Mouse (Mus musculus) kidney, adult 2 months (tissue): ENCODE results near the gene 1700030J22Rik. TPM values are rescaled to one million over a fixed set of nuclear protein-coding genes. Genes with fewer than 3 reads are reported as not detected.
A peak's percentile ranks its signal among the peaks of the same experiment; 100 is the strongest.

Experiments
- DNase-seq: peaks from one replicate; pipeline ENCODE4 v3.0.0; 2021
- H3K27ac ChIP-seq: fragments of 200-500 bp; 2 replicates; pipeline ENCODE4 v1.5.1; 2012; ENCODE audit warnings: low read depth, low read length, control low read depth, inconsistent platforms; ENCODE audit not compliant: insufficient read depth
- H3K27me3 ChIP-seq: fragments of 200-500 bp; replicated peaks from 2 replicates; pipeline ENCODE4 v1.6.1; 2012; ENCODE audit warnings: mild to moderate bottlenecking, moderate library complexity, low read length, inconsistent platforms; ENCODE audit not compliant: control insufficient read depth, insufficient read depth
- H3K36me3 ChIP-seq: fragments of 200-500 bp; 2 replicates; pipeline ENCODE4 v1.6.1; 2012; ENCODE audit warnings: mild to moderate bottlenecking, moderate library complexity, low read length, inconsistent platforms; ENCODE audit not compliant: control insufficient read depth, insufficient read depth
- H3K4me1 ChIP-seq: fragments of 200-500 bp; 2 replicates; pipeline ENCODE4 v1.6.1; 2011; ENCODE audit warnings: low read length; ENCODE audit not compliant: control insufficient read depth, insufficient read depth
- H3K4me3 ChIP-seq: fragments of 200-500 bp; 2 replicates; pipeline ENCODE4 v1.5.1; 2011; ENCODE audit warnings: mild to moderate bottlenecking, low read depth, low read length, control low read depth; ENCODE audit not compliant: insufficient read depth
- CTCF ChIP-seq: fragments of 200-500 bp; conservative IDR thresholded peaks from 2 replicates; pipeline ENCODE4 v1.5.1; 2011; ENCODE audit warnings: low read depth, mild to moderate bottlenecking, control low read depth, low read length, moderate library complexity, mixed read lengths; ENCODE audit not compliant: insufficient read depth, insufficient read length
- POLR2A ChIP-seq: fragments of 200-500 bp; IDR thresholded peaks from one replicate; pipeline ENCODE4 v1.6.1; 2011; ENCODE audit warnings: low read depth, low read length, control low read depth
- WGBS: fragments of 180-500 bp; shearing (Covaris S2); methylation state at CpG from one replicate; pipeline ENCODE4 v1.1.7; 2018; 5-methylcytosine and 5-hydroxymethylcytosine counted together
- polyA plus RNA-seq: library from polyadenylated mRNA; depleted of rRNA; stranded (reverse); fragments of >200 nt; gene quantifications from 2 replicates; pipeline ENCODE4 v1.2.3, GENCODE M21; 2012; rRNA removed

1700030J22Rik gene
- polyA plus RNA-seq, 1 experiment: 1.4 TPM

GRCm38 (mm10) chr8:116927880-116928279 lies 50.9 kb downstream of the 1700030J22Rik start:
- Histone ChIP-seq H3K4me1 (no peaks in the 10 kb centered on the region), H3K27me3 (no peaks in the 10 kb centered on the region), H3K4me3 (no peak overlapping the region), H3K36me3 (no peaks in the 10 kb centered on the region), H3K27ac (no peak overlapping the region)
- 86% methylated on average over 9 of the region's 9 CpGs for WGBS
- TF ChIP-seq CTCF: peak; percentile 63
- TF ChIP-seq POLR2A: no peak
- DNase-seq: peak; percentile 38

- no peak for TF ChIP-seq CTCF
- TF ChIP-seq POLR2A: no peak
- H3K27me3 ChIP-seq: no peaks in the 10 kb centered on the region
- DNase-seq: no peak
- H3K36me3 ChIP-seq: no peaks in the 10 kb centered on the region
- H3K4me1 ChIP-seq: peaks cover 3% of the 10 kb centered on the region; the same call in 1 of the 2 replicates
- H3K4me3 ChIP-seq: no peak overlapping the region
- 84% methylated on average over 8 of the region's 8 CpGs for WGBS
- no peak overlapping the region for H3K27ac ChIP-seq
Observed at GRCm38 (mm10) chr8:116923526-116923925, 55.2 kb downstream of the 1700030J22Rik start.

- TF ChIP-seq POLR2A (no peak), CTCF (no peak)
- no peaks in the 10 kb centered on the region for H3K36me3 ChIP-seq
- H3K4me3 ChIP-seq: peak overlapping the region; percentile 84
- H3K27ac ChIP-seq: peak overlapping the region; percentile 76
- peaks cover 3% of the 10 kb centered on the region; the same call in 1 of the 2 replicates for H3K4me1 ChIP-seq
- WGBS: 17% methylated on average over 17 of the region's 17 CpGs
- no peaks in the 10 kb centered on the region for H3K27me3 ChIP-seq
- no peak for DNase-seq
Observed at GRCm38 (mm10) chr8:116922060-116922757, 56.5 kb downstream of the 1700030J22Rik start.

- under 1% methylated on average over 57 of the region's 57 CpGs for WGBS
- Histone ChIP-seq H3K4me3 (peak within 1 kb of the TSS; percentile 84), H3K36me3 (no peaks in the 10 kb centered on the region), H3K27ac (peak within 1 kb of the TSS; percentile 93), H3K4me1 (peaks cover 3% of the 10 kb centered on the region; the same call in 1 of the 2 replicates), H3K27me3 (no peaks in the 10 kb centered on the region)
- TF ChIP-seq POLR2A (peak; percentile 83), CTCF (no peak)
- peak; percentile 94 for DNase-seq
Observed at GRCm38 (mm10) chr8:116921337-116922059, 57.3 kb downstream of the 1700030J22Rik start, which contains the start of the genes Cmc2 and Cenpn. TSS of gene Cmc2 (minus strand) at chr8:116921455. TSS of gene Cenpn (plus strand) at chr8:116921730.

- Histone ChIP-seq H3K27ac (peak overlapping the region; percentile 93), H3K4me1 (peaks cover 3% of the 10 kb centered on the region; the same call in 1 of the 2 replicates), H3K27me3 (no peaks in the 10 kb centered on the region), H3K4me3 (peak overlapping the region; percentile 84), H3K36me3 (no peaks in the 10 kb centered on the region)
- DNase-seq: no peak
- under 1% methylated on average over 22 of the region's 22 CpGs for WGBS
- TF ChIP-seq CTCF (no peak), POLR2A (no peak)
Observed at GRCm38 (mm10) chr8:116921005-116921336, 57.8 kb downstream of the 1700030J22Rik start.

Other genes with a start within 250 kb of the 1700030J22Rik start
- 2.0 and 2.4 TPM in 2 replicates for gene Cdyl2, start 246.0 kb downstream of the 1700030J22Rik start, polyA plus RNA-seq
- gene Cmc2, start 57.5 kb downstream of the 1700030J22Rik start, polyA plus RNA-seq: 13.0 and 17.7 TPM in 2 replicates
- 0.89 and 1.2 TPM in 2 replicates for gene Cenpn, start 57.2 kb downstream of the 1700030J22Rik start, polyA plus RNA-seq
- gene Atmin, start 35.6 kb downstream of the 1700030J22Rik start, polyA plus RNA-seq: 15.9 and 17.1 TPM in 2 replicates
- 96.5 and 113 TPM in 2 replicates for gene Gcsh, start 14.6 kb upstream of the 1700030J22Rik start, polyA plus RNA-seq
- gene Pkd1l2, start 103.5 kb upstream of the 1700030J22Rik start, polyA plus RNA-seq: 0.04 and 0.08 TPM in 2 replicates
- gene Bco1, start 116.9 kb upstream of the 1700030J22Rik start, polyA plus RNA-seq: 2.6 and 3.0 TPM in 2 replicates
- 3.1 and 3.4 TPM in 2 replicates for gene Gan, start 179.2 kb upstream of the 1700030J22Rik start, polyA plus RNA-seq